In the genomic region with DNA sequence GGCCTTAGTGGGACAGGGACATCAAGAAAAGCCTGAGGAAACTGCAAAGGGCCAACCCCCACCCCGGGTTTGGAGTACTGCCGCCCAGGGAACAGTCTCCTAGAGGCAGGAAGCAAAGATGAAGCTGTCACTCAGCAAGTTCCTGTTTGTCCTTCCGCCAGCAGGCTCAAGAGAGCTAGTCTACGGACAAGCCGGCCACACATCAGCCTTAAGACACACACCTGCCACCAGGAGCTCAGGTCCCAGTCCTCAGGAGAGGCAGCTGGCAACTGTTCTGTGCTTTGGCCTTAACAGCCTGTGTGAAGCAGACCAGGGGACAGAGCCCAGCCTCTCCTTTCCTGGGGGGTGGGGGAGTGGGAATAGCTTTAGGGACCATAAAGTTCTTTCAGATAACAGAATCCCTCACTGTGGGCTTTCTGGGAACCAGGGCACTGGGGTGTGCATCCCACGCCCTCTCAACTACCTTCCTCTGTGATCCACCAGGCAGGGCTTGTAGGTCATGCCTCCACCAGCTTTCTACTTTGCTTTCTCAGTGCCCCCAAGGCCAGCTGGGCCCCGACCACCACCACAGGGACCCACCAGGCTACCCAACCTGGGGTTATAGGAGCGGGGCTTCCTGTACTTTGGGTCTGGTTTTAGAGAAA, we compare ENCODE assay signal across 8 mouse cellular contexts.
DNase-seq lines count a peak whose midpoint lies in the region; ATAC-seq lines count a peak whose summit lies in the region.

No protein-coding gene starts in this region.

- no peak overlapping the region for H3K9ac ChIP-seq in midbrain, embryonic 13.5 days (replicated peaks)
- no peak overlapping the region for H3K9ac ChIP-seq in forebrain, embryonic 14.5 days (ENCODE audit: low read length)
- no peak overlapping the region for H3K9ac ChIP-seq in hindbrain, embryonic 16.5 days (ENCODE audit: low read depth, low read length)
- peak overlapping the region; percentile 25; the same call in 1 of the 2 replicates for H3K9ac ChIP-seq in liver, embryonic 12.5 days
- no peak overlapping the region for H3K9ac ChIP-seq in neural tube, embryonic 15.5 days (replicated peaks)

- peaks cover 54% of the 10 kb centered on the region for H3K4me1 ChIP-seq in midbrain, embryonic 10.5 days
- H3K4me1 ChIP-seq in midbrain, embryonic 13.5 days (replicated peaks): peaks cover 44% of the 10 kb centered on the region
- peaks cover 17% of the 10 kb centered on the region for H3K4me1 ChIP-seq in forebrain, embryonic 14.5 days (ENCODE audit: control insufficient read depth, insufficient read depth, low read length)
- peaks cover 25% of the 10 kb centered on the region for H3K4me1 ChIP-seq in hindbrain, embryonic 16.5 days (ENCODE audit: control insufficient read depth, insufficient read depth, low read depth, low read length)
- H3K4me1 ChIP-seq in liver, embryonic 12.5 days: peaks cover 63% of the 10 kb centered on the region
- peaks cover 33% of the 10 kb centered on the region for H3K4me1 ChIP-seq in neural tube, embryonic 15.5 days

- peak overlapping the region; percentile 66 for H3K27ac ChIP-seq in midbrain, embryonic 10.5 days (replicated peaks)
- no peak overlapping the region; the same call in 1 of the 2 replicates for H3K27ac ChIP-seq in midbrain, embryonic 13.5 days
- peak overlapping the region; percentile 70; the same call in 1 of the 2 replicates for H3K27ac ChIP-seq in forebrain, embryonic 14.5 days (ENCODE audit: low read depth, low read length)
- peak overlapping the region; percentile 61 for H3K27ac ChIP-seq in hindbrain, embryonic 16.5 days (ENCODE audit: low read depth, low read length)
- H3K27ac ChIP-seq in liver, embryonic 12.5 days: peak overlapping the region; percentile 73
- peak overlapping the region; percentile 64 for H3K27ac ChIP-seq in neural tube, embryonic 15.5 days (replicated peaks)

- H3K27me3 ChIP-seq in midbrain, embryonic 10.5 days (ENCODE audit: low read depth, poor library complexity, severe bottlenecking): no peaks in the 10 kb centered on the region
- no peaks in the 10 kb centered on the region for H3K27me3 ChIP-seq in midbrain, embryonic 13.5 days
- no peaks in the 10 kb centered on the region for H3K27me3 ChIP-seq in forebrain, embryonic 14.5 days (replicated peaks; ENCODE audit: control insufficient read depth, insufficient read depth, low read length)
- H3K27me3 ChIP-seq in hindbrain, embryonic 16.5 days (replicated peaks; ENCODE audit: control insufficient read depth, insufficient read depth, low read length): no peaks in the 10 kb centered on the region
- H3K27me3 ChIP-seq in liver, embryonic 12.5 days (replicated peaks): no peaks in the 10 kb centered on the region
- H3K27me3 ChIP-seq in neural tube, embryonic 15.5 days (replicated peaks): no peaks in the 10 kb centered on the region

- intact Hi-C loops in gastrocnemius, postnatal 36 days (cut with DNase I): no loop called here

- 76% methylated on average over 8 of the region's 8 CpGs for WGBS in midbrain, embryonic 10.5 days
- WGBS in midbrain, embryonic 13.5 days: 80% methylated on average over 8 of the region's 8 CpGs
- 84% methylated on average over 8 of the region's 8 CpGs for WGBS in forebrain, embryonic 14.5 days
- 78% methylated on average over 8 of the region's 8 CpGs for WGBS in hindbrain, embryonic 16.5 days
- WGBS in liver, embryonic 12.5 days (ENCODE audit: insufficient replicate concordance): 43% methylated on average over 8 of the region's 8 CpGs
- 69% methylated on average over 8 of the region's 8 CpGs for WGBS in neural tube, embryonic 15.5 days

- DNase-seq in midbrain, embryonic 10.5 days (ENCODE audit: low spot score): no peak
- no peak for DNase-seq in forebrain, embryonic 14.5 days (ENCODE audit: low spot score)
- no peak for DNase-seq in frontal cortex, postnatal 14 days (ENCODE audit: low spot score in 2 of 2)
- DNase-seq in gastrocnemius, postnatal 36 days: no peak

- peaks cover 32% of the 10 kb centered on the region for H3K36me3 ChIP-seq in midbrain, embryonic 10.5 days
- peaks cover 26% of the 10 kb centered on the region for H3K36me3 ChIP-seq in midbrain, embryonic 13.5 days
- H3K36me3 ChIP-seq in forebrain, embryonic 14.5 days (ENCODE audit: control insufficient read depth, insufficient read depth, low read length): peaks cover 33% of the 10 kb centered on the region
- H3K36me3 ChIP-seq in hindbrain, embryonic 16.5 days (ENCODE audit: control insufficient read depth, insufficient read depth, low read length): no peaks in the 10 kb centered on the region
- H3K36me3 ChIP-seq in liver, embryonic 12.5 days: peaks cover 54% of the 10 kb centered on the region
- H3K36me3 ChIP-seq in neural tube, embryonic 15.5 days: 0 out of 2 replicates have a peak, but pooled peaks cover 2% of the 10 kb centered on the region

- no peak overlapping the region for H3K4me3 ChIP-seq in midbrain, embryonic 10.5 days
- no peak overlapping the region for H3K4me3 ChIP-seq in midbrain, embryonic 13.5 days (replicated peaks)
- no peak overlapping the region for H3K4me3 ChIP-seq in forebrain, embryonic 14.5 days (ENCODE audit: low read depth, low read length)
- no peak overlapping the region for H3K4me3 ChIP-seq in hindbrain, embryonic 16.5 days (ENCODE audit: low read length)
- H3K4me3 ChIP-seq in liver, embryonic 12.5 days: no peak overlapping the region
- no peak overlapping the region for H3K4me3 ChIP-seq in neural tube, embryonic 15.5 days (replicated peaks)

- ATAC-seq in midbrain, embryonic 13.5 days: no peak
- ATAC-seq in forebrain, embryonic 14.5 days: no peak
- no peak for ATAC-seq in hindbrain, embryonic 16.5 days
- ATAC-seq in liver, embryonic 12.5 days: no peak
- ATAC-seq in neural tube, embryonic 15.5 days (ENCODE audit: low FRiP score): no peak

- no peaks in the 10 kb centered on the region for H3K9me3 ChIP-seq in midbrain, embryonic 10.5 days (replicated peaks)
- H3K9me3 ChIP-seq in midbrain, embryonic 13.5 days: no peaks in the 10 kb centered on the region
- no peaks in the 10 kb centered on the region for H3K9me3 ChIP-seq in forebrain, embryonic 14.5 days (replicated peaks; ENCODE audit: control insufficient read depth, low read length)
- no peaks in the 10 kb centered on the region for H3K9me3 ChIP-seq in hindbrain, embryonic 16.5 days (ENCODE audit: control insufficient read depth, low read length)
- H3K9me3 ChIP-seq in liver, embryonic 12.5 days (replicated peaks): no peaks in the 10 kb centered on the region
- H3K9me3 ChIP-seq in neural tube, embryonic 15.5 days (replicated peaks): no peaks in the 10 kb centered on the region

- H3K4me2 ChIP-seq in midbrain, embryonic 13.5 days (replicated peaks): no peak overlapping the region
- no peak overlapping the region for H3K4me2 ChIP-seq in forebrain, embryonic 14.5 days (ENCODE audit: low read length)
- H3K4me2 ChIP-seq in hindbrain, embryonic 16.5 days (ENCODE audit: low read length): no peak overlapping the region
- peak overlapping the region; percentile 19; the same call in 1 of the 2 replicates for H3K4me2 ChIP-seq in liver, embryonic 12.5 days
- H3K4me2 ChIP-seq in neural tube, embryonic 15.5 days: no peak overlapping the region
